Mouse (Mus musculus) inflammation-experienced regulatory T-cells (primary cell): Measurements from ENCODE around the gene Timm10b. TPM values are rescaled to one million over a fixed set of nuclear protein-coding genes. Genes with fewer than 3 reads are reported as not detected.

ENCODE experiments used
- polyA plus RNA-seq, 2 experiments: library from polyadenylated mRNA; unstranded; fragments of 100-300 nt; shearing (Covaris generic); gene quantifications; one replicate each; pipeline ENCODE4 v1.2.1; 2017

The Timm10b gene
- polyA plus RNA-seq, result 100 to 1,000 TPM; 181 to 212 TPM

GRCm38 (mm10) chr7:105639756-105640155 lies at the start of gene Timm10b:
Gene Timm10b (plus strand): TSS chr7:105640056.

GRCm38 (mm10) chr7:105633127-105633800 lies 6.6 kb upstream of the Timm10b start, which contains the start of gene Trim3:
Gene Trim3 (minus strand): TSS chr7:105633571.

GRCm38 (mm10) chr7:105640233-105640893 lies 507 bp downstream of the Timm10b start, which contains the start of the genes Arfip2 and Gm45799:
Gene Arfip2 (minus strand): TSS chr7:105640416.
Gene Gm45799 (plus strand): TSS chr7:105640552.

GRCm38 (mm10) chr7:105650639-105651435 lies 11.0 kb downstream of the Timm10b start, which contains the start of gene Dnhd1:
Gene Dnhd1 (plus strand): TSS chr7:105650827.

Other genes with a start within 250 kb of the Timm10b start
- gene Fam160a2, start 240.0 kb upstream of the Timm10b start, polyA plus RNA-seq, result 10 to 100 TPM; 36.7 to 58.5 TPM
- not detected for gene Cnga4, start 235.5 kb upstream of the Timm10b start, polyA plus RNA-seq
- gene Cckbr, start 214.3 kb upstream of the Timm10b start, polyA plus RNA-seq, result under 1 TPM in 1 of 2 experiments, not detected in 1; 0.21 TPM
- gene Cavin3, start 157.8 kb upstream of the Timm10b start, polyA plus RNA-seq, result not detected
- 10 to 100 TPM; 34.0 to 40.5 TPM for gene Smpd1, start 85.7 kb upstream of the Timm10b start, polyA plus RNA-seq
- 10 to 100 TPM in 1 of 2 experiments, 1 to 10 TPM in 1; 6.6 to 10.5 TPM for gene Apbb1, start 58.4 kb upstream of the Timm10b start, polyA plus RNA-seq
- gene Hpx, start 39.9 kb upstream of the Timm10b start, polyA plus RNA-seq, result under 1 TPM in 1 of 2 experiments, not detected in 1; 0.18 TPM
- 10 to 100 TPM; 11.2 to 12.0 TPM for gene Trim3, start 6.5 kb upstream of the Timm10b start, polyA plus RNA-seq
- gene Arfip2, start 360 bp downstream of the Timm10b start, polyA plus RNA-seq, result 10 to 100 TPM; 21.0 to 25.3 TPM
- gene Gm45799, start 496 bp downstream of the Timm10b start, polyA plus RNA-seq, result 1 to 10 TPM; 4.6 to 8.9 TPM
- 1 to 10 TPM; 1.2 to 2.3 TPM for gene Dnhd1, start 10.8 kb downstream of the Timm10b start, polyA plus RNA-seq
- gene Ilk, start 96.5 kb downstream of the Timm10b start, polyA plus RNA-seq, result 100 to 1,000 TPM; 198 to 260 TPM
- gene Rrp8, start 97.3 kb downstream of the Timm10b start, polyA plus RNA-seq, result 10 to 100 TPM; 38.2 to 51.2 TPM
- 100 to 1,000 TPM; 333 to 336 TPM for gene Taf10, start 104.3 kb downstream of the Timm10b start, polyA plus RNA-seq
- gene Tpp1, start 112.2 kb downstream of the Timm10b start, polyA plus RNA-seq, result 100 to 1,000 TPM in 1 of 2 experiments, 10 to 100 TPM in 1; 99.7 to 111 TPM
- gene Dchs1, start 147.6 kb downstream of the Timm10b start, polyA plus RNA-seq, result 1 to 10 TPM in 1 of 2 experiments, not detected in 1; 1.3 TPM
- 100 to 1,000 TPM; 123 to 128 TPM for gene Mrpl17, start 171.0 kb downstream of the Timm10b start, polyA plus RNA-seq